Mouse (Mus musculus) heart, postnatal 0 days (tissue): ENCODE measurements around the gene Smyd3. TPM values are rescaled to one million over a fixed set of nuclear protein-coding genes. Genes with fewer than 3 reads are reported as not detected.

Experiments used
- ATAC-seq: fragments of 200-750 bp; cut with Nextera tagmentation; 2 replicates; pipeline ENCODE4 v1.8.0; 2017; ENCODE audit warnings: low read depth, moderate number of reproducible peaks, moderate library complexity; ENCODE audit not compliant: insufficient read depth
- DNase-seq: peaks from one replicate; pipeline ENCODE4 v3.0.0-alpha.2; 2016; ENCODE audit warnings: low spot score
- H3K27ac ChIP-seq: fragments of 300-500 bp; sonication (generic); 2 replicates; pipeline ENCODE4 v1.5.1; 2014; ENCODE audit warnings: low read depth, mild to moderate bottlenecking
- H3K27me3 ChIP-seq: fragments of 300-500 bp; sonication (generic); 2 replicates; pipeline ENCODE4 v1.6.1; 2014; ENCODE audit warnings: low read length, mixed read lengths; ENCODE audit not compliant: control insufficient read depth, insufficient read depth
- H3K36me3 ChIP-seq: fragments of 300-500 bp; sonication (generic); replicated peaks from 2 replicates; pipeline ENCODE4 v1.6.1; 2014; ENCODE audit warnings: low read length, mixed read lengths; ENCODE audit not compliant: control insufficient read depth, insufficient read depth
- H3K4me1 ChIP-seq: fragments of 300-500 bp; sonication (generic); 2 replicates; pipeline ENCODE4 v1.6.1; 2014; ENCODE audit warnings: antibody characterized with exemption; ENCODE audit not compliant: control insufficient read depth, insufficient read depth
- H3K4me2 ChIP-seq: fragments of 300-500 bp; sonication (generic); 2 replicates; pipeline ENCODE4 v1.6.1; 2014; ENCODE audit warnings: low read depth, mild to moderate bottlenecking, low read length, moderate library complexity
- H3K4me3 ChIP-seq: fragments of 300-500 bp; sonication (generic); 2 replicates; pipeline ENCODE4 v1.5.1; 2014; ENCODE audit warnings: low read depth, low read length
- H3K9ac ChIP-seq: fragments of 300-500 bp; sonication (generic); replicated peaks from 2 replicates; pipeline ENCODE4 v1.6.1; 2014; ENCODE audit warnings: low read depth, low read length, mixed read lengths
- H3K9me3 ChIP-seq: fragments of 300-500 bp; sonication (generic); replicated peaks from 2 replicates; pipeline ENCODE4 v1.6.1; 2016; ENCODE audit warnings: low read length; ENCODE audit not compliant: control insufficient read depth
- CTCF ChIP-seq: IDR thresholded peaks from 2 replicates; pipeline ENCODE4 v1.5.1; 2016; ENCODE audit warnings: antibody characterized with exemption, control low read depth, low read depth
- EP300 ChIP-seq: IDR thresholded peaks from 2 replicates; pipeline ENCODE4 v1.6.1; 2016; ENCODE audit warnings: antibody characterized with exemption, low read depth
- WGBS: fragments of 180-500 bp; shearing (Covaris S2); extraction: QIAGEN DNeasy Blood & Tissue Kit; methylation state at CpG from one replicate; pipeline ENCODE4 v1.1.7; 2014; 5-methylcytosine and 5-hydroxymethylcytosine counted together
- polyA plus RNA-seq: library from polyadenylated mRNA; unstranded; fragments of >200 nt; fragmentation: Nextera tagmentation; extraction: Ambion mirVana; gene quantifications from 2 replicates; pipeline ENCODE4 v1.2.1, GENCODE M21; 2015
- total RNA-seq: library from RNA; depleted of rRNA; stranded (reverse); fragments of >200 nt; gene quantifications from 2 replicates; pipeline ENCODE4 v1.2.3, GENCODE M21; 2014; ENCODE audit warnings: low replicate concordance

Smyd3 gene
- total and polyA plus RNA-seq, 2 experiments from 2014 or later = 7.0 to 11.6 TPM

- Histone ChIP-seq H3K4me2 (no peak overlapping the region), H3K4me1 (peaks cover 10% of the 10 kb centered on the region), H3K27me3 (no peaks in the 10 kb centered on the region), H3K9ac (no peak overlapping the region), H3K9me3 (no peaks in the 10 kb centered on the region), H3K4me3 (no peak overlapping the region), H3K36me3 (no peaks in the 10 kb centered on the region), H3K27ac (no peak overlapping the region)
- ATAC-seq (no peak), DNase-seq (no peak)
- TF ChIP-seq CTCF (no peak), EP300 (no peak)
- 68% methylated on average over 9 of the region's 9 CpGs for WGBS
Observed at GRCm38 (mm10) chr1:179152376-179152775, 365.5 kb downstream of the Smyd3 start.

- DNase-seq (no peak), ATAC-seq (no peak; the same call in 1 of the 2 replicates)
- no peak overlapping the region for H3K4me3 ChIP-seq
- no peaks in the 10 kb centered on the region for H3K36me3 ChIP-seq
- no peak overlapping the region for H3K9ac ChIP-seq
- H3K4me1 ChIP-seq = peaks cover 13% of the 10 kb centered on the region
- no peaks in the 10 kb centered on the region for H3K27me3 ChIP-seq
- 82% methylated on average over 2 of the region's 2 CpGs for WGBS
- H3K4me2 ChIP-seq = no peak overlapping the region
- no peak for TF ChIP-seq EP300
- no peak for TF ChIP-seq CTCF
- no peak overlapping the region for H3K27ac ChIP-seq
- H3K9me3 ChIP-seq = no peaks in the 10 kb centered on the region
Observed at GRCm38 (mm10) chr1:179151275-179151674, 366.6 kb downstream of the Smyd3 start.

- TF ChIP-seq CTCF = no peak
- no peak for TF ChIP-seq EP300
- DNase-seq (no peak), ATAC-seq (no peak)
- Histone ChIP-seq H3K9ac (no peak overlapping the region), H3K9me3 (no peaks in the 10 kb centered on the region), H3K27me3 (no peaks in the 10 kb centered on the region), H3K4me1 (peaks cover 13% of the 10 kb centered on the region), H3K36me3 (no peaks in the 10 kb centered on the region), H3K27ac (no peak overlapping the region), H3K4me3 (no peak overlapping the region), H3K4me2 (no peak overlapping the region)
- 19% methylated on average over 5 of the region's 5 CpGs for WGBS
Observed at GRCm38 (mm10) chr1:179149468-179150140, 368.2 kb downstream of the Smyd3 start.

GRCm38 (mm10) chr1:179146730-179147167, 371.1 kb downstream of the Smyd3 start:
- ATAC-seq (peak; percentile 71), DNase-seq (peak; percentile 47)
- Histone ChIP-seq H3K36me3 (no peaks in the 10 kb centered on the region), H3K4me3 (no peak overlapping the region), H3K9me3 (no peaks in the 10 kb centered on the region), H3K27ac (0 out of 2 replicates have a peak overlapping the region, but pooled peaks have one; percentile 7), H3K4me2 (peak overlapping the region; percentile 3; the same call in 1 of the 2 replicates), H3K4me1 (peaks cover 13% of the 10 kb centered on the region), H3K27me3 (no peaks in the 10 kb centered on the region), H3K9ac (no peak overlapping the region)
- WGBS = 34% methylated on average over 9 of the region's 9 CpGs
- TF ChIP-seq EP300 (no peak), CTCF (no peak)

- H3K27me3 ChIP-seq = no peaks in the 10 kb centered on the region
- no peaks in the 10 kb centered on the region for H3K36me3 ChIP-seq
- WGBS = 88% methylated on average over 11 of the region's 11 CpGs
- no peak overlapping the region for H3K4me2 ChIP-seq
- H3K27ac ChIP-seq = no peak overlapping the region
- TF ChIP-seq CTCF (no peak), EP300 (no peak)
- peaks cover 7% of the 10 kb centered on the region; the same call in 1 of the 2 replicates for H3K4me1 ChIP-seq
- H3K4me3 ChIP-seq = no peak overlapping the region
- DNase-seq (no peak), ATAC-seq (no peak)
- H3K9me3 ChIP-seq = no peaks in the 10 kb centered on the region
- H3K9ac ChIP-seq = no peak overlapping the region
Observed at GRCm38 (mm10) chr1:179143154-179143832, 374.5 kb downstream of the Smyd3 start.
